Mouse (Mus musculus): Measurements from ENCODE around the gene Kif22.

Kif22 gene

DNA sequence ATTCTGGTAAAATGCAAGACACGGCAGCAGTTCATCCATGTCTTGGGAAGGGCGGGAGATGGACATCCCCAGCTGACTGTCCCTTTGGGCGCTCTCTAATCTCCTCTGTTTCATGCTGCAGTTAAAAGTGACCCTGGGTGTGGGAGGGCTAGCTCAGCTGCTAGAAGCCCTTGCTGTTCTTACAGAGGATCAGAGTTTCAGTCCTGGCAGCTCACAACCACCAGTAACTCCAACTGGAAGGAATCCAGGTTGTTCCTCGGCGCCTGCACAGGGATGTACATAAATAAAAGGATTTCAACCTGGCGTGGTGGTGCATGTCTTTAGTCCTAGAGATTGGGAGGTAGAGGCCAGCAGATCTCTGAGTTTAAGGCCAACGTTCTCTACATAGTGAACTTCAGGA lies 59.2 kb downstream of the Kif22 start:
- no peak for DNase-seq

- no peak for DNase-seq
These were observed 60.2 kb downstream of the Kif22 start for GRCm38 (mm10) chr7:126982054-126982453.

DNA sequence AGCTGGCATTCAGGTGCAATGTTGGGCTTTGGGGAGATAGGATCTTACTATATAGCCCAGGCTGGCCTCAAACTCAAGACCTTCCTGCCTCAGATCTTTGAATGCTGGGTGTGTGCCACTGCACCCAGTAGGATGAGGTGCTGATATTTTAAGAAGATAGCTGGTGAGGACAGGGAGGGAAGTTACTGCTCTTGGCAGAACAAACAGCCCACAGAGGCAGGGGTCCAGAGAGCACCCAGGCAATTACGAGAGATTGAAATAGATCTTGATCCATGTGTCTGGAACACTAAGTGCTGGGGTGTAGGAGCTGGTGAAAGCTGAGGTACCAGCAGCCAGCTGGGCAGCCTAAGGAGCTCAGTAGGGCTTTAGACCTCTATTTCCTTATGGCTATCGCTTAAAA lies 60.7 kb downstream of the Kif22 start:
- no peak for DNase-seq

GRCm38 (mm10) chr7:126978841-126979240 lies 63.4 kb downstream of the Kif22 start:
- no peak for DNase-seq
